Mouse (Mus musculus) small intestine, adult 2 months (tissue): ENCODE measurements around the gene Tubgcp6. TPM values are rescaled to one million over a fixed set of nuclear protein-coding genes. Genes with fewer than 3 reads are reported as not detected.

ENCODE experiments used
- H3K27ac ChIP-seq: fragments of 200-500 bp; 2 replicates; pipeline ENCODE4 v1.5.1; 2012; ENCODE audit warnings: low read depth, low read length, control low read depth, inconsistent platforms; ENCODE audit not compliant: insufficient read depth
- H3K27me3 ChIP-seq: fragments of 200-500 bp; 2 replicates; pipeline ENCODE4 v1.6.1; 2012; ENCODE audit warnings: mild to moderate bottlenecking, moderate library complexity, low read length, inconsistent platforms; ENCODE audit not compliant: control insufficient read depth, insufficient read depth
- H3K36me3 ChIP-seq: fragments of 200-500 bp; 2 replicates; pipeline ENCODE4 v1.6.1; 2012; ENCODE audit warnings: mild to moderate bottlenecking, low read length, control low read depth, inconsistent platforms; ENCODE audit not compliant: control insufficient read depth, insufficient read depth
- H3K4me1 ChIP-seq: fragments of 200-500 bp; 2 replicates; pipeline ENCODE4 v1.6.1; 2012; ENCODE audit warnings: low read length, inconsistent platforms, mixed read lengths; ENCODE audit not compliant: control insufficient read depth, insufficient read depth, insufficient read length
- H3K4me3 ChIP-seq: fragments of 200-500 bp; 2 replicates; pipeline ENCODE4 v1.5.1; 2012; ENCODE audit warnings: low read depth, mild to moderate bottlenecking, control low read depth, inconsistent platforms, low read length, moderate library complexity
- CTCF ChIP-seq: fragments of 200-500 bp; IDR thresholded peaks from 2 replicates; pipeline ENCODE4 v1.5.1; 2012; ENCODE audit warnings: low read depth, mild to moderate bottlenecking, control low read depth, inconsistent platforms, low read length, moderate library complexity, mixed read lengths; ENCODE audit not compliant: insufficient replicate concordance, insufficient read length; ENCODE audit errors: extremely low read depth
- POLR2A ChIP-seq: fragments of 200-500 bp; IDR thresholded peaks from 2 replicates; pipeline ENCODE4 v1.6.1; 2012; ENCODE audit warnings: low read depth, mild to moderate bottlenecking, control low read depth, inconsistent platforms, low read length, moderate library complexity
- WGBS: fragments of 180-500 bp; shearing (Covaris S2); methylation state at CpG from one replicate; pipeline ENCODE4 v1.1.7; 2018; 5-methylcytosine and 5-hydroxymethylcytosine counted together
- polyA plus RNA-seq: library from polyadenylated mRNA; depleted of rRNA; stranded (reverse); fragments of >200 nt; gene quantifications from 2 replicates; pipeline ENCODE4 v1.2.3, GENCODE M21; 2012

Gene Tubgcp6
- polyA plus RNA-seq, 1 experiment, result 29.0 TPM

DNA sequence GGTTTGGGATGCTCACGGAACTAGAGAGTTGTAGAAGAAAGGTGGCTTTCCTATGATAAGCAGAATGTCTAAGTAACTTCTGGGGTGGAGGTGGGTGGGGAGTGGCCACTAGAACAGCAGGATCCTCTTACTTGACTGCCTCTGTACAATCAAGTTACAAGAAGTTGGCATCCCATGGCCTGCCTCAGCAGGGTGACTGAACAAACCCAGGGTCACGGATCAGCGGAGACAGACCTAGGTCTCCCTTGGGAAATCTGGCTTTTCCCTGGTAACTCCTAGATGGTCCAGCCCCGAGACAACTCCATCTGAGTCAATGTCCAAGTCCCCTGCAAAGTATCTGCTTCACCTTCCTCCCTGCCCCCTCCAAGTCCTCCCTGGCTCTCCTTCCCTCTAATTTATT, 25.0 kb upstream of the Tubgcp6 start:
- peaks cover 26% of the 10 kb centered on the region for H3K27me3 ChIP-seq

GRCm38 (mm10) chr15:89147456-89147855, 24.5 kb upstream of the Tubgcp6 start:
- peaks cover 26% of the 10 kb centered on the region for H3K27me3 ChIP-seq
- H3K36me3 ChIP-seq, result no peaks in the 10 kb centered on the region
- no peak for TF ChIP-seq POLR2A
- no peak overlapping the region for H3K4me3 ChIP-seq
- WGBS, result 21% methylated on average over 10 of the region's 10 CpGs
- H3K27ac ChIP-seq, result no peak overlapping the region
- peaks cover 10% of the 10 kb centered on the region for H3K4me1 ChIP-seq

More for the DNA sequence above, 25.0 kb upstream of the Tubgcp6 start:
- 59% methylated on average over 4 of the region's 4 CpGs for WGBS
- TF ChIP-seq CTCF (no peak), POLR2A (no peak)
- peaks cover 10% of the 10 kb centered on the region for H3K4me1 ChIP-seq
- no peak overlapping the region for H3K27ac ChIP-seq
- no peak overlapping the region for H3K4me3 ChIP-seq
- H3K36me3 ChIP-seq, result no peaks in the 10 kb centered on the region

DNA sequence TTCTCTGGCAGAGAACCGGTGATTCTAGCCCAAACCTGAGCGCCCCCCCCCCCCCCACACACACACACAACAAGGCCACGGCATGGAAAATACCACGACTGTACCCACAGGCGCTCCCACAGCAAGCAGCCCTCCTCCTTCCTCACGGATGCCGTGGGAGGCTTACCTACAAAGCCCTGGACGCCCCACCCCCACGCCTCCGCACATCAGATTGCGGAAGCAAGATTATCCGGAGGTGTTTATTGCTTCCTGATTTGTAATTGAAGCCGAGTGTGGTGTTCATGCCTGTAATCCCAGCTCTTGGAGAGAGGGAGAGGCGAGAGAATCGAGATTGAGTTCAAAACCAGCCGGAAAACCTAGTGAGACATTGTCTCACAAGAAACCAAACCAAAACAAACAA, 24.1 kb upstream of the Tubgcp6 start:
- 4% methylated on average over 16 of the region's 16 CpGs for WGBS
- TF ChIP-seq CTCF (no peak), POLR2A (no peak)
- Histone ChIP-seq H3K27me3 (peaks cover 26% of the 10 kb centered on the region), H3K4me3 (peak overlapping the region; percentile 46), H3K27ac (no peak overlapping the region), H3K36me3 (no peaks in the 10 kb centered on the region), H3K4me1 (peaks cover 10% of the 10 kb centered on the region)

GRCm38 (mm10) chr15:89146537-89146936, 23.6 kb upstream of the Tubgcp6 start:
- peak overlapping the region; percentile 46 for H3K4me3 ChIP-seq
- H3K27me3 ChIP-seq, result peaks cover 29% of the 10 kb centered on the region
- H3K4me1 ChIP-seq, result peaks cover 10% of the 10 kb centered on the region
- TF ChIP-seq POLR2A (no peak), CTCF (no peak)
- H3K27ac ChIP-seq, result no peak overlapping the region
- no peaks in the 10 kb centered on the region for H3K36me3 ChIP-seq
- WGBS, result 1% methylated on average over 27 of the region's 27 CpGs

GRCm38 (mm10) chr15:89145813-89146350, 23.0 kb upstream of the Tubgcp6 start:
- Histone ChIP-seq H3K36me3 (no peaks in the 10 kb centered on the region), H3K4me1 (peaks cover 10% of the 10 kb centered on the region), H3K27me3 (peaks cover 36% of the 10 kb centered on the region), H3K4me3 (no peak overlapping the region), H3K27ac (no peak overlapping the region)
- TF ChIP-seq CTCF (no peak), POLR2A (no peak)
- WGBS, result 65% methylated on average over 24 of the region's 24 CpGs

DNA sequence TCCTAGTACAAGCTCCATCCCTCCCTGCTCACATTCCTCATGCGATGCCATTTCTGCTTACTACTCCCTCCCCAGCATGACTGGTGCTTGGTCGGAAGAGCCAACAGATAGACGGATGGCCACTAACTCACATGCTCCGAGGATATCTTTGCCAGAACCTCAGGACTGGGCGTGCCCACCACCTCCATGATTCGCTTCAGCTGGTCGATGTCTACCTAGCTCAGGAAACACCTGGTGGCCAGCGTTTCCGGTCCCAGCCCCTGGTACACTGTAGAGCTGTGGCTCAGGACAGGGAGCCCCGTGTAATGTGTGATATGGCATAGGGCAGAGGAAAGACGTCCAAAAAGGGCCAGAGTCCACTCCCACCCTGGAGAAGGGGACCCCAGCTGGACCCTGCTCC, 22.1 kb upstream of the Tubgcp6 start:
- no peak overlapping the region for H3K4me3 ChIP-seq
- 52% methylated on average over 11 of the region's 11 CpGs for WGBS

DNA sequence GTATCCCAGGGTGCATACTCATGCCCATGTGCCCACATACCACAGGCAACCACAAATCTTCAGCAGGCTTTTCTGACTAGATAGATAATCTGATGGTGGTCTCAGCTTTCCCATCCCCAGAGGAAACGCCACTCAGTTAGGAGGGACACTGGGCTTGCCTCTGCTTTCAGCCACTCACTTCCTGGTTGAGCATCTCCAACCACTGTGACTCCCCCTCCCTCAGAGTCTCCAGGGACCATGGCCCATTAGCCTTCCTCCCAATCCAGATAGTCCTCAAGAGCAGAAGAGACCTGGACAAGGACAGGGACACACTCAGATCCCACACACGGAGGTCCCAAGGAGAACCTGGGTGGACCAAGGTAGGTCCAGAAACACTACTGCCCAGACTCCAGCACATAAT, 20.2 kb upstream of the Tubgcp6 start:
- WGBS, result 61% methylated on average over 2 of the region's 2 CpGs
- Histone ChIP-seq H3K27me3 (peaks cover 40% of the 10 kb centered on the region), H3K4me3 (no peak overlapping the region), H3K27ac (no peak overlapping the region), H3K4me1 (peaks cover 14% of the 10 kb centered on the region), H3K36me3 (no peaks in the 10 kb centered on the region)
- TF ChIP-seq CTCF (no peak), POLR2A (no peak)

More for the DNA sequence above, 22.1 kb upstream of the Tubgcp6 start:
- Histone ChIP-seq H3K27ac (no peak overlapping the region), H3K36me3 (no peaks in the 10 kb centered on the region), H3K27me3 (peaks cover 43% of the 10 kb centered on the region), H3K4me1 (peaks cover 14% of the 10 kb centered on the region)
- TF ChIP-seq CTCF (no peak), POLR2A (no peak)
